Mouse (Mus musculus): ENCODE results near the gene Rab8b.
"Not testable (repeated sequence)": the region's sequence is repeated elsewhere in the genome, so short reads cannot be mapped to it uniquely, and the experiment has no call there.

The Rab8b gene

GRCm38 (mm10) chr9:66886366-66886765, 33.1 kb downstream of the Rab8b start:
- no peak for DNase-seq

- no peak for DNase-seq
Measured at GRCm38 (mm10) chr9:66884609-66885008, 34.9 kb downstream of the Rab8b start.

DNA sequence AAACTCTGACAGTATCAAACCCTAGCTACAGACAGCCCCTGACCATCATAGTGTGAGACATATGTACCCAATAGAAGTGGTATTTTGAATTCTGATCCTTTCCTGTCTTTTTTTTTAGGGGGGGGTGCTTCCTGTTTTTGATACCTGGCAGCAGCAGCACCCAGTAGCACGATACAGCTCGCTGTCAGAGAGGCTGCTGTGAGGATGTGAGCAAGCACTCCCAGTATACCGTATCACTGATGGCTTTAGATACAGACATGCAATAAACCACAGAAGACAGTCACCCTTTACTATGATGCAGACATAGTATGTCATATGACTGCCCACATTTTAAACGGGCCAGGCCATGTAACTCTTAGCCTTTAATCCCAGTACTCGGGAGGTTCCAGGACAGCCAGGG, 36.0 kb downstream of the Rab8b start:
- DNase-seq, result no peak

GRCm38 (mm10) chr9:66882406-66882821, 37.1 kb downstream of the Rab8b start:
- DNase-seq, result no peak

DNA sequence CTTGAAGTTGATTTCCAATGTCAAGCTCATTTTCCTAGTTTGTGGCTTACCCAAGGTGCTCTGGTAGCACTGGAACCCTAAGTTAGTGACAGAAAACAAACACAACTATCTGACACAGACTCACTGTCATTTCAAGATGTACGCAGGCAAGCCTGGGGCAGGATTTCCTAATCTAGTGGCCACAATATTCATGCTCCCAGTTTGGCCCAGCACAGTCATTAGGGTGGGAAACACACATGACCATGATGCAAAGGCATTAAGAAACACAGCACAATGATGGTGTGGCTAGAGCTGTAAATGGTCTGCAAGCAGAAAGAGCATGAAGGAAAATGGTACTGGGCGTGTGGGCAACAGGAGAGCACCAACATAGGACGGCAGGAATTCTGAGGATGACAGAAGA, 37.6 kb downstream of the Rab8b start:
- DNase-seq, result no peak

- DNase-seq, result no peak
Measured at GRCm38 (mm10) chr9:66880752-66881151, 38.7 kb downstream of the Rab8b start.

DNA sequence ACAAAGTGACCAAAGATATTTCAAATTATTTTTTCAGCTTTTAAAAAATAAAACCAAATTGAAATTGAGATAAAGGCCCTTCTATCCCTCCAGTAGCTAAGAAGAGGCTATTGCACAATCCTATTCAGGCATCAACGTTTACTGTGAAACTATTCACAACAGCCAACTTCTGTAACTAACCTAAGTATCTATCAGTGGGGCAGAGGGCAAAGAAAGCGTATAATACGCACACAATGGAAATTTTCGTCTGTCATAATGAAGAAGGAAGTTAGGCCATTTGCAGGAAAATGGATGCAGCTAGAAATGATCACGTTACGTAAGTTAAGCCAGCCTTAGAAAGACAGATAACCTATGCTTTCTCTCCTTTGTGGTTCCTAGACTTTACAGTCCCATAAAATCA, 40.0 kb downstream of the Rab8b start:
- DNase-seq, result no peak

GRCm38 (mm10) chr9:66878899-66879298, 40.6 kb downstream of the Rab8b start:
- DNase-seq, result no peak

GRCm38 (mm10) chr9:66876577-66876976, 42.9 kb downstream of the Rab8b start:
- no peak for DNase-seq

- no peak for DNase-seq
Measured at GRCm38 (mm10) chr9:66874297-66874696, 45.2 kb downstream of the Rab8b start.

DNA sequence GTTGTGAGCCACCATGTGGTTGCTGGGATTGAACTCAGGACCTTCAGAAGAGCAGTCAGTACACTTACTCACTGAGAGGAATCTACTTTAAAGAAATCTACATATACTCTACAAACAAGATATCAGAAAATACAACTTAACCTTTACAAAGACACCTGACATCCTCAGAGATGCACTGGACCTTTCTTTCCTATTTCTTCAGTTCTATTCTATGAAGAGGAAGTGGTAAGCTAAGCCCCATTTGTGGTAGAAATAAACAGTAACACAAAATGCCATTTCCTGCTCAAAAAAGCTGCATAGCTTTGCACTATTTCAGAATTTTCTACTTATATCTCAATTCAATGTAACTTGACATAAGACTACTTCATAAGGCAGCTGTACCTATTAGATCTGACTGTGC, 46.0 kb downstream of the Rab8b start:
- no peak for DNase-seq

- DNase-seq, result not testable (repeated sequence)
Measured at GRCm38 (mm10) chr9:66873009-66873408, 46.5 kb downstream of the Rab8b start.

DNA sequence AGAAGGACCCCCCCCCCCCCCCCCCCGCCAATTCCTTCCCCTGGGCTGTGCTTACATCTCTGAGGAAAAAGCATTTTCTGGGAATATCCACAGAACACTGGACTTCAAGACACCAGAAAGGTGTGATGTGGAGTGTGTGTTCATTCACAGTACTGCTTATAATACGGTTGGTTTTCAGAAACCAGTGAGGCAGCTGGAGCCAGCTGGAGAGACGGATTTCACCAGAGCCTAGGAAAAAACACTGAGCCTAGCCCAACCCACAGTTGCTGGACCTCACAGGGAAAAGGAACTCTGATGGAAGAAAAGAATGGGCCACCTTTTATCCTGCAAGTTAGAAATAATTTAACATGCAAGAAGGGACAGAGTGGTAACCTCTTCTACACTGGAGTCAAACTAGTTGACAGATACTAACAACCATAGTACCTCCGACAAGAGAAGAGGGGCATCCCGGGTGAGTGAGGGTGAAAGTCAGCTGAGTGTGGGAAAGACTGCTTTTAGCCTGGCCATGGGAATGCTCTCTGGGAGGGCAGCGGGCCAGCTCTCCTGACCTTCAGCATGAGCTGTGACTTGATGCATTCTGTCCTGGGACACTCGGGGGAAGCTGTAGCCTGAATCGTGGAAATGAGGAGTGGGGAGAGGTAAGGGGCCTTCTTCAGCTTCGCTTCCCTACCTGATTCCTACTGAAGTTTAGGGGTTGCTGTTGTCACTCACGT, 47.3 kb downstream of the Rab8b start:
- no peak for DNase-seq

DNA sequence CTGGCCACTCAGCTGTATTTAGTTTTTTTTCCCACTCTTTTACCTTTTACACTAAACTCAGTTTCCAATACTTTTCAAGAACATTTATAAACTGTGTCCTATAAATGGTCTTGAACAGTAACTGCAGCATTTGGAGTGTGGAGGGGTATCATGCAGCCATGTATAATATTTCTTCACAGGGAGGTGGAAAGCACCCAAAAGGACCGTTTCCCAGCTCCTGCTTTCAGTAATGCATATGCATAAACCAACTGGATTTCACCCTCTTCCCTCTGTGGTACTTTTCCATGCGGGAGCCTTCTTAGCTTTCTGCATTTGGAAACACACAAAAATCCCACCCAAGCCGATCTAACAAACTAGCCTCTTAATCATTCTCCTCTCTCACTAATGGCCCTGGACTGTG, 54.8 kb downstream of the Rab8b start:
- no peak for DNase-seq

GRCm38 (mm10) chr9:66863456-66863855, 56.0 kb downstream of the Rab8b start:
- no peak for DNase-seq

GRCm38 (mm10) chr9:66862202-66862601, 57.3 kb downstream of the Rab8b start:
- no peak for DNase-seq

- no peak for DNase-seq
Measured at GRCm38 (mm10) chr9:66861104-66861767, 58.3 kb downstream of the Rab8b start.

DNA sequence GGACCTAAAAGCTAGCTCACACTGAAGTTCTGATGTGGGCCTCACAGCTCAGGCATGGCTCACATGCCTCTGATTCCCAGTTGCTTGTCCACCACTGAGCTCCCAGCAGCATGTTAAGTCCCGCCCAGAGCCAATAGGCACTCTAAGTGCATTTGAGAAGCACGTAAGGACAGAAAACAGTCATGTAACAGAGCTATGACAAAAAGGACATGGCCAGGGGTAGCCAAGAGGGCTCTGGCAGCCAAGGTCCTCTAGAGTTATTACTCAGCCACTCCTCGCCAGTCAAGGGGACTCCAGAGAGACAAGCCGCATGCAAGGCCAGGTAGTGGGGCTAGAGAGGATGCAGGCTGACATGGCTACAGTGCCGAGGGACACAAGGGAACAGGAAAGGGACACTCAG, 60.0 kb downstream of the Rab8b start:
- DNase-seq, result no peak

- DNase-seq, result no peak
Measured at GRCm38 (mm10) chr9:66855865-66856264, 63.6 kb downstream of the Rab8b start.

- DNase-seq, result no peak
Measured at GRCm38 (mm10) chr9:66852592-66852991, 66.9 kb downstream of the Rab8b start.

DNA sequence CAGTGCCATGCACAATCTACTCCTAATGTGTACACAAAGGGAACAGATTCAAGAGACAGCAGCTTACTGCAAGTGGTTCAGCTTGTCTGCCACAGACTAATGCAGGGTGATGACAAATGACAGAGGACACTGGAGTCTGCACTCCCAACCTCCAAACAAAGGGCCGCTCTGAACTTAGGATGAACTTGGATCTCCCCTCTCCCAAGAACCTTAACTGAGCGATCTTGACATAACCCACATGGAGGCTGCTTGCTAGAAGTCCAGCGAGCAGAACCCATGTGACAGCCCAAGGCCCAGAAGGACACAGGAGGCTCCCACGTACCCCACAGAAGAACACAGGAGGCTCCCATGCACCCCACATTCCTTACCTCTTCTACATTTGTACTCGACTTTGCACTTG, 68.5 kb downstream of the Rab8b start:
- no peak for DNase-seq

GRCm38 (mm10) chr9:66846822-66847221, 72.7 kb downstream of the Rab8b start:
- DNase-seq, result no peak

DNA sequence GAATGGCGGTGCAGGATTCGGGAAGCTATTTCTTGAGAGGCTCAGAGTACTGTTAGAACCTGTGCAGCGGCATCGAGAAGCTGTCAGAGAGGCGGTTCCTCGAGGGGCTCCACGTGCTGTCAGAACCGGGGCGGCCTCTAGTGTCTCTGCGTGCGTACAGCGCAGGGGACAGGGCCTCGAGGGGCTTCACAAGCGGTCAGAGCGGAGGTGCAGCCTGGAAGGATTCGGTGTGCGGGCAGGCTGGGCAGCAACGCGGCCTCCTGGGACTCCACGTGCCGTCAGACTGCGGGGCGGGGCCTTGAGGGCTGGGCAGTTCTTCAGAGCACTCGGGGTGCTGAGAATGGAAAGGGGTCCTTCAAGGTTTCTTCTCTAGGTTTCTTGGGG, 84.4 kb downstream of the Rab8b start:
- no peak for DNase-seq

- DNase-seq, result peak; percentile 99 to 100
Measured at GRCm38 (mm10) chr9:66834318-66835096, 85.0 kb downstream of the Rab8b start, which contains the start of gene Aph1c. Aph1c (minus strand) TSS chr9:66834726.
